Mouse (Mus musculus): ENCODE results near the gene Fos.

Fos gene

GRCm38 (mm10) chr12:85473481-85474297 lies at the start of gene Fos:
Gene Fos (plus strand): TSS chr12:85473890.
- WGBS = under 1% methylated on average over 56 of the region's 56 CpGs

- 95% methylated on average over 11 of the region's 11 CpGs for WGBS
These were observed 48.0 kb upstream of the Fos start for GRCm38 (mm10) chr12:85425721-85426120.

GRCm38 (mm10) chr12:85426126-85426525 lies 47.6 kb upstream of the Fos start:
- 65% methylated on average over 10 of the region's 10 CpGs for WGBS

GRCm38 (mm10) chr12:85427802-85428201 lies 45.9 kb upstream of the Fos start:
- WGBS = 79% methylated on average over 7 of the region's 7 CpGs

- 85% methylated on average over 4 of the region's 4 CpGs for WGBS
These were observed 43.7 kb upstream of the Fos start for GRCm38 (mm10) chr12:85429999-85430398.

- 68% methylated on average over 6 of the region's 6 CpGs for WGBS
These were observed 43.3 kb upstream of the Fos start for GRCm38 (mm10) chr12:85430434-85430833.

- WGBS = 47% methylated on average over 3 of the region's 3 CpGs
These were observed 39.8 kb upstream of the Fos start for GRCm38 (mm10) chr12:85433850-85434249.

- WGBS = 79% methylated on average over 5 of the region's 5 CpGs
These were observed 39.2 kb upstream of the Fos start for GRCm38 (mm10) chr12:85434526-85434925.

- WGBS = 28% methylated on average over 10 of the region's 10 CpGs
These were observed 37.6 kb upstream of the Fos start for GRCm38 (mm10) chr12:85436021-85436621.

- WGBS = 37% methylated on average over 17 of the region's 17 CpGs
These were observed 36.4 kb upstream of the Fos start for GRCm38 (mm10) chr12:85437172-85437876.

- 92% methylated on average over 1 of the region's 1 CpGs for WGBS
These were observed 30.2 kb upstream of the Fos start for GRCm38 (mm10) chr12:85443456-85443855.

GRCm38 (mm10) chr12:85444646-85445045 lies 29.0 kb upstream of the Fos start:
- 67% methylated on average over 6 of the region's 6 CpGs for WGBS

- 94% methylated on average over 6 of the region's 6 CpGs for WGBS
These were observed 26.7 kb upstream of the Fos start for GRCm38 (mm10) chr12:85447009-85447408.

- WGBS = 73% methylated on average over 4 of the region's 4 CpGs
These were observed 26.2 kb upstream of the Fos start for GRCm38 (mm10) chr12:85447490-85447889.

GRCm38 (mm10) chr12:85449478-85449877 lies 24.2 kb upstream of the Fos start:
- WGBS = 100% methylated on average over 1 of the region's 1 CpGs

- 45% methylated on average over 22 of the region's 22 CpGs for WGBS
These were observed 21.8 kb upstream of the Fos start for GRCm38 (mm10) chr12:85451693-85452491.

- WGBS = under 1% methylated on average over 44 of the region's 44 CpGs
These were observed 18.3 kb upstream of the Fos start for GRCm38 (mm10) chr12:85455065-85456058.

- 65% methylated on average over 4 of the region's 4 CpGs for WGBS
These were observed 17.4 kb upstream of the Fos start for GRCm38 (mm10) chr12:85456276-85456675.

GRCm38 (mm10) chr12:85456966-85457505 lies 16.7 kb upstream of the Fos start:
- WGBS = 85% methylated on average over 13 of the region's 13 CpGs

- 87% methylated on average over 4 of the region's 4 CpGs for WGBS
These were observed 13.9 kb upstream of the Fos start for GRCm38 (mm10) chr12:85459820-85460219.

Measured in cerebral cortex, adult 2 months (tissue).